In the genomic region with DNA sequence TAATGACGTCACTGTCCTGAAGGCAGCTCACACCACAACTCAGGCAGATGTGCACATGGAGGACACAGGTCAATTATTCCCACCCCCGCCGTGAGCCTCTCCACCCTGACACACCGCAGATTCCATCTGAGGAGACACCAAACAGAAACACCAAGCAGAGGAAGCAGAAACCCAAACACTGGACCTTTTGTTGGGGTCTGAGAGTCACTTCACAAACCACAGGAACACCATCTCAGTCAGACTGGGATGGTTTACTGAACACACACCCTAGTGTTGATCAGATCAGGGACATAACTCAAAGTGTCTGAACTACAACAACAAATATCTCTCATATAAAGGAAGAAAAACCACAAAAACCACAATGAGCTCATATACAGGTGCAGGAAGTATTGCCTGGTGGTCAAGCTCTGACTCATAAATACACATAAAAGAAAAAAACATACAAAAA, we compare ENCODE assay signal across 17 mouse cellular contexts. TPM values are rescaled to one million over a fixed set of nuclear protein-coding genes. Genes with fewer than 3 reads are reported as not detected.
DNase-seq lines count a peak whose midpoint lies in the region; ATAC-seq and TF ChIP-seq lines count a peak whose summit lies in the region.
"Had no signal": no experiment of that assay in that cellular context is flagged by ENCODE, and none has a peak within 500 bp of the region (broad histone marks: within the 10 kb centered on the region; RNA-seq: fewer than 3 reads in every experiment).

No protein-coding gene starts in this region.

- no peak for TF ChIP-seq POLR2A in liver, adult 2 months (IDR thresholded peaks at IDR 0.05; ENCODE audit: extremely low read depth, insufficient read depth, low read length)
- no peak for TF ChIP-seq POLR2A in MEL (IDR thresholded peaks at IDR 0.05; ENCODE audit: control insufficient read depth in 1 of 2, insufficient read depth in 1 of 2, low read depth in 1 of 2, low read length in 2 of 2, poor library complexity in 1 of 2)

- H3K4me1 ChIP-seq in liver, adult 2 months (ENCODE audit: control insufficient read depth, insufficient read depth, low read length), result no peaks in the 10 kb centered on the region
- H3K4me1 ChIP-seq in liver, postnatal 0 days (ENCODE audit: insufficient read depth), result no peaks in the 10 kb centered on the region
- peaks cover 16 to 27% of the 10 kb centered on the region in 2 experiments for H3K4me1 ChIP-seq in MEL (ENCODE audit: control insufficient read depth in 1 of 2, insufficient read depth in 2 of 2, low read length in 2 of 2)
- H3K4me1 ChIP-seq: forebrain, embryonic 15.5 days; limb, embryonic 12.5 days; lung, embryonic 15.5 days had no signal

- DNase-seq in liver, adult 2 months (ENCODE audit: extremely low read depth, low read depth, low spot score), result peak; percentile 5
- no peak for DNase-seq in liver, postnatal 0 days
- DNase-seq in MEL (ENCODE audit: low read depth, low spot score), result peak; percentile 46
- DNase-seq in induced T-regulatory cell, adult 2 months (ENCODE audit: low read depth), result peak; percentile 81
- DNase-seq in splenic B cell, adult 2 months (ENCODE audit: low read depth, low spot score), result peak; percentile 51
- no peak for DNase-seq in frontal cortex, adult 2 months (ENCODE audit: extremely low spot score in 1 of 2, low spot score in 1 of 2)
- no peak for DNase-seq in kidney, adult 11 months
- no peak for DNase-seq in cerebellum, adult 9-11 months
- DNase-seq: cerebellum, postnatal 25 days; gastrocnemius, postnatal 10 days had no signal

- H3K36me3 ChIP-seq in liver, adult 2 months (ENCODE audit: control insufficient read depth, insufficient read depth, low read length), result no peaks in the 10 kb centered on the region
- H3K36me3 ChIP-seq in liver, postnatal 0 days (replicated peaks; ENCODE audit: insufficient read depth, low read length), result no peaks in the 10 kb centered on the region
- H3K36me3 ChIP-seq in MEL (ENCODE audit: control insufficient read depth in 1 of 2, insufficient read depth in 2 of 2, low read length in 2 of 2), result peaks cover 0 to 34% of the 10 kb centered on the region in 2 experiments; a peak in 2 of 4 replicates
- H3K36me3 ChIP-seq in splenic B cell, adult 2 months (ENCODE audit: control insufficient read depth, insufficient read depth, low read length, poor library complexity, severe bottlenecking), result 0 out of 2 replicates have a peak, but pooled peaks cover 2% of the 10 kb centered on the region
- H3K36me3 ChIP-seq: forebrain, embryonic 15.5 days; heart, embryonic 13.5 days; limb, embryonic 12.5 days; lung, embryonic 15.5 days had no signal

- no peaks in the 10 kb centered on the region for H3K79me2 ChIP-seq in liver, adult 2 months (ENCODE audit: control insufficient read depth, insufficient read depth, low read length)
- no peaks in the 10 kb centered on the region for H3K79me2 ChIP-seq in MEL (ENCODE audit: control insufficient read depth, insufficient read depth, low read length, poor library complexity)

- 70% methylated on average over 4 of the region's 4 CpGs for WGBS in liver, adult 2 months
- WGBS in liver, postnatal 0 days (ENCODE audit: insufficient replicate concordance), result 55% methylated on average over 4 of the region's 4 CpGs

- no peak for TF ChIP-seq CTCF in liver, adult 2 months (IDR thresholded peaks at IDR 0.05; ENCODE audit: low read depth, low read length)
- no peak for TF ChIP-seq CTCF in liver, postnatal 0 days (IDR thresholded peaks at IDR 0.05; ENCODE audit: low read depth)
- no peak for TF ChIP-seq CTCF in MEL (IDR thresholded peaks at IDR 0.05 in 2 of 3, conservative IDR thresholded peaks at IDR 0.05 in 1 of 3; ENCODE audit: control insufficient read depth in 1 of 3, insufficient read depth in 1 of 3, low read depth in 2 of 3, low read length in 3 of 3, poor library complexity in 1 of 3, severe bottlenecking in 1 of 3)

- H3K9me3 ChIP-seq in liver, postnatal 0 days (ENCODE audit: low read length), result no peaks in the 10 kb centered on the region
- H3K9me3 ChIP-seq in MEL (replicated peaks; ENCODE audit: insufficient read depth, low read length), result no peaks in the 10 kb centered on the region
- H3K9me3 ChIP-seq: forebrain, embryonic 15.5 days; lung, embryonic 15.5 days had no signal

- no peak overlapping the region for H3K4me3 ChIP-seq in liver, adult 2 months (ENCODE audit: insufficient read depth, low read depth, low read length)
- H3K4me3 ChIP-seq in liver, postnatal 0 days (ENCODE audit: low read depth, low read length), result no peak overlapping the region
- no peak overlapping the region for H3K4me3 ChIP-seq in MEL (ENCODE audit: control insufficient read depth in 1 of 2, insufficient read depth in 1 of 2, low read depth in 2 of 2, low read length in 2 of 2)
- H3K4me3 ChIP-seq: forebrain, embryonic 15.5 days; heart, embryonic 13.5 days; limb, embryonic 12.5 days; lung, embryonic 15.5 days had no signal

- H3K27ac ChIP-seq in liver, adult 2 months (replicated peaks; ENCODE audit: insufficient read depth, low read depth, low read length), result no peak overlapping the region
- H3K27ac ChIP-seq in liver, postnatal 0 days (ENCODE audit: low read depth), result no peak overlapping the region
- H3K27ac ChIP-seq in MEL (ENCODE audit: control insufficient read depth, low read depth, low read length), result peak overlapping the region; percentile 76; the same call in 1 of the 2 replicates
- H3K27ac ChIP-seq: forebrain, embryonic 15.5 days; heart, embryonic 13.5 days; kidney, postnatal 0 days; limb, embryonic 12.5 days; lung, embryonic 15.5 days had no signal

- H3K27me3 ChIP-seq in liver, adult 2 months (ENCODE audit: control insufficient read depth, insufficient read depth, low read length), result no peaks in the 10 kb centered on the region; the same call in 1 of the 2 replicates
- H3K27me3 ChIP-seq in liver, postnatal 0 days (ENCODE audit: insufficient read depth, low read length), result no peaks in the 10 kb centered on the region
- H3K27me3 ChIP-seq in MEL (ENCODE audit: control insufficient read depth in 1 of 2, insufficient read depth in 2 of 2, low read length in 2 of 2), result no peaks in the 10 kb centered on the region
- no peaks in the 10 kb centered on the region for H3K27me3 ChIP-seq in splenic B cell, adult 2 months (ENCODE audit: control insufficient read depth, insufficient read depth, low read length, poor library complexity, severe bottlenecking)
- H3K27me3 ChIP-seq: forebrain, embryonic 15.5 days; heart, embryonic 13.5 days; limb, embryonic 12.5 days; lung, embryonic 15.5 days had no signal

- H3K4me2 ChIP-seq in liver, postnatal 0 days (ENCODE audit: low read depth, low read length), result no peak overlapping the region
- H3K4me2 ChIP-seq: forebrain, embryonic 15.5 days; heart, embryonic 13.5 days; limb, embryonic 12.5 days; lung, embryonic 15.5 days; midbrain, embryonic 11.5 days had no signal

- no peak for TF ChIP-seq EP300 in liver, postnatal 0 days (IDR thresholded peaks at IDR 0.05; ENCODE audit: low read depth)
- TF ChIP-seq EP300 in MEL (IDR thresholded peaks at IDR 0.05; ENCODE audit: low read depth in 1 of 2, low read length in 2 of 2), result peak; percentile 36 to 50; a peak in 3 of 4 replicates

- no peak overlapping the region for H3K9ac ChIP-seq in liver, adult 2 months (ENCODE audit: low read depth, low read length)
- no peak overlapping the region for H3K9ac ChIP-seq in liver, postnatal 0 days (replicated peaks)
- H3K9ac ChIP-seq in MEL (ENCODE audit: control insufficient read depth, low read depth, low read length, poor library complexity, severe bottlenecking), result no peak overlapping the region
- H3K9ac ChIP-seq: forebrain, embryonic 15.5 days; heart, embryonic 13.5 days; limb, embryonic 12.5 days; lung, embryonic 15.5 days had no signal

- no peak for ATAC-seq in liver, postnatal 0 days
- ATAC-seq: forebrain, embryonic 15.5 days; hindbrain, embryonic 16.5 days had no signal

- no peak for TF ChIP-seq RAD21 in MEL (IDR thresholded peaks at IDR 0.05; ENCODE audit: low read depth, low read length)

TF ChIP-seq in MEL, 35 proteins besides CTCF, POLR2A, EP300 and RAD21:
- TF ChIP-seq ETS1 (IDR thresholded peaks at IDR 0.05; ENCODE audit: low read depth, low read length) (peak; percentile 79), MAX (IDR thresholded peaks at IDR 0.05; ENCODE audit: low read length) (no peak)
TF ChIP-seq in MEL: peak in this region for 1.

RNA-seq across cellular contexts. Expression of a gene that starts 34.5 kb away (rescaled TPM):
- total RNA-seq in liver, adult 2 months (2014; rRNA removed), result 14.5 and 15.2 TPM in 2 replicates
- 2.1 and 2.9 TPM in 2 replicates for polyA plus RNA-seq in liver, adult 2 months (2012; rRNA removed)
- 9.6 and 10.9 TPM in 2 replicates for polyA plus RNA-seq in liver, postnatal 0 days (2015; fragmentation: Nextera tagmentation; extraction: Ambion mirVana)
- total RNA-seq in MEL (2012; rRNA removed), result 11.2 and 13.3 TPM in 2 replicates
- polyA plus RNA-seq in MEL (2012; ENCODE audit: insufficient read depth in 1 of 2, insufficient read length in 2 of 2, low read depth in 1 of 2, low replicate concordance in 2 of 2, missing spikeins in 1 of 2), result 10 to 100 TPM; 16.9 to 41.7 TPM
- 86.6 and 90.8 TPM in 2 replicates for polyA plus RNA-seq in frontal cortex, adult 2 months (2012; rRNA removed)

Comparison
In these comparisons a context has a peak if more than half of its experiments do, and no peak if none do; other contexts are left out.
1. DNase-seq: peak in liver, adult 2 months (single experiment), MEL (single experiment), induced T-regulatory cell, adult 2 months (single experiment) and splenic B cell, adult 2 months (single experiment); none in liver, postnatal 0 days (single experiment), frontal cortex, adult 2 months (0 of 2), kidney, adult 11 months (single experiment) and cerebellum, adult 9-11 months (single experiment).